Mouse (Mus musculus) stomach, postnatal 0 days (tissue): ENCODE results near the gene Lrrk1. TPM values are rescaled to one million over a fixed set of nuclear protein-coding genes. Genes with fewer than 3 reads are reported as not detected.
A peak's percentile ranks its signal among the peaks of the same experiment; 100 is the strongest.

ENCODE experiments used
- ATAC-seq: fragments of 200-750 bp; cut with Nextera tagmentation; 2 replicates; pipeline ENCODE4 v1.8.0; 2017; ENCODE audit not compliant: low FRiP score, low TSS enrichment
- DNase-seq: peaks from one replicate; pipeline ENCODE4 v3.0.0-alpha.2; 2016; ENCODE audit warnings: low spot score
- H3K27ac ChIP-seq: fragments of 300-500 bp; sonication (generic); replicated peaks from 2 replicates; pipeline ENCODE4 v1.5.1; 2014; ENCODE audit warnings: mild to moderate bottlenecking, control low read depth
- H3K27me3 ChIP-seq: fragments of 300-500 bp; sonication (generic); 2 replicates; pipeline ENCODE4 v1.6.1; 2014; ENCODE audit warnings: low read length; ENCODE audit not compliant: control insufficient read depth, insufficient read depth
- H3K36me3 ChIP-seq: fragments of 300-500 bp; sonication (generic); 2 replicates; pipeline ENCODE4 v1.6.1; 2014; ENCODE audit warnings: low read length, mixed read lengths; ENCODE audit not compliant: control insufficient read depth, insufficient read depth
- H3K4me1 ChIP-seq: fragments of 300-500 bp; sonication (generic); replicated peaks from 2 replicates; pipeline ENCODE4 v1.6.1; 2014; ENCODE audit warnings: antibody characterized with exemption; ENCODE audit not compliant: control insufficient read depth, insufficient read depth
- H3K4me2 ChIP-seq: fragments of 300-500 bp; sonication (generic); replicated peaks from 2 replicates; pipeline ENCODE4 v1.6.1; 2014; ENCODE audit warnings: low read depth, mild to moderate bottlenecking, control low read depth, moderate library complexity
- H3K4me3 ChIP-seq: fragments of 300-500 bp; sonication (generic); 2 replicates; pipeline ENCODE4 v1.5.1; 2014; ENCODE audit warnings: low read depth, low read length, control low read depth
- H3K9ac ChIP-seq: fragments of 300-500 bp; sonication (generic); 2 replicates; pipeline ENCODE4 v1.6.1; 2014; ENCODE audit warnings: mild to moderate bottlenecking, low read length, control low read depth, mixed read lengths
- H3K9me3 ChIP-seq: fragments of 300-500 bp; sonication (generic); 2 replicates; pipeline ENCODE4 v1.6.1; 2016; ENCODE audit warnings: low read length; ENCODE audit not compliant: control insufficient read depth
- CTCF ChIP-seq: IDR thresholded peaks from 2 replicates; pipeline ENCODE4 v1.5.1; 2016; ENCODE audit warnings: antibody characterized with exemption, low read depth, mild to moderate bottlenecking, moderate library complexity
- EP300 ChIP-seq: optimal IDR thresholded peaks from 2 replicates; pipeline ENCODE3; 2016; ENCODE audit warnings: antibody characterized with exemption
- WGBS: fragments of 180-500 bp; shearing (Covaris S2); extraction: QIAGEN DNeasy Blood & Tissue Kit; methylation state at CpG from one replicate; pipeline ENCODE4 v1.1.7; 2014; 5-methylcytosine and 5-hydroxymethylcytosine counted together
- polyA plus RNA-seq: library from polyadenylated mRNA; unstranded; fragments of >200 nt; fragmentation: Nextera tagmentation; extraction: Ambion mirVana; gene quantifications from 2 replicates; pipeline ENCODE4 v1.2.1, GENCODE M21; 2015

Gene Lrrk1
- polyA plus RNA-seq, 1 experiment from 2014 or later: 9.2 TPM

GRCm38 (mm10) chr7:66230638-66231550 lies 157.3 kb downstream of the Lrrk1 start:
- WGBS: 46% methylated on average over 17 of the region's 17 CpGs
- peak; percentile 23 for DNase-seq
- peak overlapping the region; percentile 46; the same call in 1 of the 2 replicates for H3K27ac ChIP-seq

GRCm38 (mm10) chr7:66230246-66230637 lies 157.9 kb downstream of the Lrrk1 start:
- peak; percentile 13 for DNase-seq
- no peak overlapping the region for H3K9ac ChIP-seq
- WGBS: 61% methylated on average over 4 of the region's 4 CpGs

More at GRCm38 (mm10) chr7:66230638-66231550, 157.3 kb downstream of the Lrrk1 start:
- Histone ChIP-seq H3K9me3 (no peaks in the 10 kb centered on the region), H3K36me3 (no peaks in the 10 kb centered on the region), H3K4me1 (no peaks in the 10 kb centered on the region), H3K4me3 (no peak overlapping the region), H3K4me2 (no peak overlapping the region), H3K27me3 (no peaks in the 10 kb centered on the region), H3K9ac (peak overlapping the region; percentile 18; the same call in 1 of the 2 replicates)
- TF ChIP-seq EP300 (no peak), CTCF (no peak)
- no peak; the same call in 1 of the 2 replicates for ATAC-seq

GRCm38 (mm10) chr7:66229433-66229832 lies 158.7 kb downstream of the Lrrk1 start:
- 73% methylated on average over 7 of the region's 7 CpGs for WGBS
- ATAC-seq: no peak
- TF ChIP-seq EP300 (no peak), CTCF (no peak)
- no peaks in the 10 kb centered on the region for H3K27me3 ChIP-seq
- peak; percentile 11 for DNase-seq
- no peak overlapping the region for H3K4me2 ChIP-seq
- H3K9me3 ChIP-seq: no peaks in the 10 kb centered on the region
- no peak overlapping the region for H3K9ac ChIP-seq
- H3K4me3 ChIP-seq: no peak overlapping the region
- no peaks in the 10 kb centered on the region for H3K4me1 ChIP-seq
- no peaks in the 10 kb centered on the region for H3K36me3 ChIP-seq
- no peak overlapping the region for H3K27ac ChIP-seq

More at GRCm38 (mm10) chr7:66230246-66230637, 157.9 kb downstream of the Lrrk1 start:
- H3K4me3 ChIP-seq: no peak overlapping the region
- TF ChIP-seq CTCF (no peak), EP300 (no peak)
- no peak for ATAC-seq
- no peaks in the 10 kb centered on the region for H3K4me1 ChIP-seq
- H3K9me3 ChIP-seq: no peaks in the 10 kb centered on the region
- H3K27ac ChIP-seq: peak overlapping the region; percentile 46; the same call in 1 of the 2 replicates
- no peaks in the 10 kb centered on the region for H3K36me3 ChIP-seq
- H3K4me2 ChIP-seq: no peak overlapping the region
- no peaks in the 10 kb centered on the region for H3K27me3 ChIP-seq

GRCm38 (mm10) chr7:66228610-66228920 lies 159.6 kb downstream of the Lrrk1 start:
- Histone ChIP-seq H3K27me3 (no peaks in the 10 kb centered on the region), H3K36me3 (no peaks in the 10 kb centered on the region), H3K9ac (no peak overlapping the region), H3K4me3 (no peak overlapping the region), H3K9me3 (no peaks in the 10 kb centered on the region), H3K4me2 (no peak overlapping the region), H3K27ac (no peak overlapping the region), H3K4me1 (no peaks in the 10 kb centered on the region)
- DNase-seq (no peak), ATAC-seq (peak; percentile 33; the same call in 1 of the 2 replicates)
- no peak for TF ChIP-seq CTCF
- TF ChIP-seq EP300: no peak
- WGBS: 40% methylated on average over 2 of the region's 2 CpGs

GRCm38 (mm10) chr7:66227814-66228609 lies 160.1 kb downstream of the Lrrk1 start:
- Histone ChIP-seq H3K27ac (no peak overlapping the region), H3K27me3 (no peaks in the 10 kb centered on the region), H3K4me2 (no peak overlapping the region), H3K4me1 (no peaks in the 10 kb centered on the region), H3K9ac (no peak overlapping the region), H3K9me3 (no peaks in the 10 kb centered on the region), H3K36me3 (no peaks in the 10 kb centered on the region), H3K4me3 (no peak overlapping the region)
- 53% methylated on average over 13 of the region's 13 CpGs for WGBS
- DNase-seq (peak; percentile 43), ATAC-seq (peak; percentile 49; the same call in 1 of the 2 replicates)
- no peak for TF ChIP-seq CTCF
- TF ChIP-seq EP300: no peak
